Mouse (Mus musculus) CH12.LX (cell line): ENCODE data around the gene Hapln1.

ENCODE experiments used
- CHD1 ChIP-seq: IDR thresholded peaks from 2 replicates; pipeline ENCODE4 v1.6.1; 2012; ENCODE audit warnings: low read depth, low read length, improper control_type of control experiment, inconsistent platforms
- CTCF ChIP-seq, 2 experiments: IDR thresholded peaks in 1 of 2; conservative IDR thresholded peaks in 1 of 2; 2 replicates each; pipeline ENCODE4 v1.5.1; 2011 to 2012; ENCODE audit warnings: low read depth in 2 of 2, low read length in 2 of 2, improper control_type of control experiment in 1 of 2, inconsistent platforms in 1 of 2, mild to moderate bottlenecking in 1 of 2, moderate library complexity in 1 of 2
- ELF1 ChIP-seq: IDR thresholded peaks from 2 replicates; pipeline ENCODE4 v1.6.1; 2014; ENCODE audit warnings: low read depth, mild to moderate bottlenecking, inconsistent platforms, low read length, improper control_type of control experiment
- EP300 ChIP-seq: IDR thresholded peaks from 2 replicates; pipeline ENCODE4 v1.6.1; 2011; ENCODE audit warnings: low read length, improper control_type of control experiment
- GABPA ChIP-seq: IDR thresholded peaks from 2 replicates; pipeline ENCODE4 v1.6.1; 2012; ENCODE audit warnings: low read depth, low read length, improper control_type of control experiment, inconsistent platforms; ENCODE audit not compliant: insufficient replicate concordance
- MAX ChIP-seq: IDR thresholded peaks from 2 replicates; pipeline ENCODE4 v1.6.1; 2011; ENCODE audit warnings: low read length, improper control_type of control experiment
- NELFE ChIP-seq: IDR thresholded peaks from 2 replicates; pipeline ENCODE4 v1.6.1; 2011; ENCODE audit warnings: low read depth, low read length, improper control_type of control experiment
- NRF1 ChIP-seq: IDR thresholded peaks from 2 replicates; pipeline ENCODE4 v1.6.1; 2014; ENCODE audit warnings: low read depth, mild to moderate bottlenecking, inconsistent platforms, low read length, improper control_type of control experiment, moderate library complexity
- PAX5 ChIP-seq: IDR thresholded peaks from 2 replicates; pipeline ENCODE4 v1.6.1; 2012; ENCODE audit warnings: low read length, inconsistent platforms, mixed read lengths
- POLR2A ChIP-seq: IDR thresholded peaks from 2 replicates; pipeline ENCODE4 v1.6.1; 2011; ENCODE audit warnings: low read depth, mild to moderate bottlenecking, improper control_type of control experiment, low read length
- POLR2AphosphoS2 ChIP-seq: IDR thresholded peaks from 2 replicates; pipeline ENCODE4 v1.6.1; 2011; ENCODE audit warnings: low read depth, low read length, improper control_type of control experiment
- ZC3H11A ChIP-seq: IDR thresholded peaks from 2 replicates; pipeline ENCODE4 v1.6.1; 2012; ENCODE audit warnings: low read depth, mild to moderate bottlenecking, inconsistent platforms, low read length, improper control_type of control experiment

DNA sequence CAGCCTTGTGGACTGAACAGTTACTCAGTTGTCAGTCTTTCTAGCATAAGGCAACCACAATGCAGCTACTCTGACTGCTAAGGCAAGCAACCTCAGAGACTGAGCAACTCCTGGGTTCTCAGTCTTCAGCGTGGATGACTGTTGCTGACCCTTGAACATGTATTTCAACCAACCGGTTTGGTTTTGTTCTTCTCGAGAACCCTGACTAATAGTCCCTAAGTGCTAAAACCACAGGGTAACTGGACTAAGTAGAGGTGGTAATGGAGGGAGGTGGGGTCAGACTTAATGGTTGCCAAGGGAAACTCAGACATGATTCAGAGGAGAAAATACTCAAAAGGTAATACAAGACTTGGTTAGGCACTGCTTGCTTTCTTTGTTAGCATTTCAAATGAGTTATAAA is 97.4 kb downstream of the Hapln1 start:
- TF ChIP-seq POLR2A: no peak
- TF ChIP-seq ELF1: no peak
- no peak for TF ChIP-seq CTCF (conservative IDR thresholded peaks at IDR 0.05 in 1 of 2, IDR thresholded peaks at IDR 0.05 in 1 of 2; ENCODE audit: low read depth in 2 of 2, low read length in 2 of 2)
- TF ChIP-seq NELFE: no peak
- TF ChIP-seq NRF1: no peak
- no peak for TF ChIP-seq EP300
- TF ChIP-seq ZC3H11A: no peak
- TF ChIP-seq PAX5: no peak
- no peak for TF ChIP-seq POLR2AphosphoS2
- no peak for TF ChIP-seq GABPA
- TF ChIP-seq CHD1: no peak
- no peak for TF ChIP-seq MAX
